Mouse (Mus musculus) embryonic facial prominence, embryonic 11.5 days (tissue): ENCODE measurements around the gene Coq4. TPM values are rescaled to one million over a fixed set of nuclear protein-coding genes. Genes with fewer than 3 reads are reported as not detected.

Experiments
- ATAC-seq: fragments of 200-750 bp; cut with Nextera tagmentation; replicated peaks from 2 replicates; pipeline ENCODE4 v1.8.0; 2017; ENCODE audit warnings: low read depth; ENCODE audit not compliant: insufficient number of reproducible peaks, low FRiP score, low TSS enrichment
- DNase-seq: peaks from one replicate; pipeline ENCODE4 v3.0.0-alpha.2; 2015; ENCODE audit warnings: low spot score
- H3K27ac ChIP-seq: fragments of 300-500 bp; sonication (generic); replicated peaks from 2 replicates; pipeline ENCODE4 v1.5.1; 2014; ENCODE audit warnings: mild to moderate bottlenecking, low read depth, low read length, control low read depth
- H3K27me3 ChIP-seq: fragments of 300-500 bp; sonication (generic); 2 replicates; pipeline ENCODE4 v1.6.1; 2014; ENCODE audit warnings: mild to moderate bottlenecking, low read length, moderate library complexity, mixed read lengths; ENCODE audit not compliant: control insufficient read depth, insufficient read depth
- H3K36me3 ChIP-seq: fragments of 300-500 bp; sonication (generic); replicated peaks from 2 replicates; pipeline ENCODE4 v1.6.1; 2014; ENCODE audit warnings: low read depth, mild to moderate bottlenecking, low read length, moderate library complexity, mixed read lengths; ENCODE audit not compliant: control insufficient read depth, insufficient read depth
- H3K4me1 ChIP-seq: fragments of 300-500 bp; sonication (generic); 2 replicates; pipeline ENCODE4 v1.6.1; 2014; ENCODE audit warnings: low read length, mixed read lengths; ENCODE audit not compliant: control insufficient read depth, insufficient read depth
- H3K4me2 ChIP-seq: fragments of 300-500 bp; sonication (generic); 2 replicates; pipeline ENCODE4 v1.6.1; 2014; ENCODE audit warnings: low read depth, mild to moderate bottlenecking, control low read depth, low read length, moderate library complexity
- H3K4me3 ChIP-seq: fragments of 300-500 bp; sonication (generic); 2 replicates; pipeline ENCODE4 v1.5.1; 2014; ENCODE audit warnings: low read depth, low read length, control low read depth
- H3K9ac ChIP-seq: fragments of 300-500 bp; sonication (generic); replicated peaks from 2 replicates; pipeline ENCODE4 v1.6.1; 2014; ENCODE audit warnings: mild to moderate bottlenecking, control low read depth, low read length
- H3K9me3 ChIP-seq: fragments of 300-500 bp; sonication (generic); replicated peaks from 2 replicates; pipeline ENCODE4 v1.6.1; 2016; ENCODE audit warnings: mild to moderate bottlenecking, low read length, inconsistent platforms, mixed read lengths; ENCODE audit not compliant: control insufficient read depth
- WGBS: fragments of 180-500 bp; shearing (Covaris S2); extraction: QIAGEN DNeasy Blood & Tissue Kit; methylation state at CpG from one replicate; pipeline ENCODE4 v1.1.7; 2014; 5-methylcytosine and 5-hydroxymethylcytosine counted together
- polyA plus RNA-seq: library from polyadenylated mRNA; unstranded; fragments of >200 nt; fragmentation: Nextera tagmentation; extraction: Ambion mirVana; gene quantifications from 2 replicates; pipeline ENCODE4 v1.2.1, GENCODE M21; 2014

The Coq4 gene
- polyA plus RNA-seq: 34.6 and 39.2 TPM in 2 replicates

DNA sequence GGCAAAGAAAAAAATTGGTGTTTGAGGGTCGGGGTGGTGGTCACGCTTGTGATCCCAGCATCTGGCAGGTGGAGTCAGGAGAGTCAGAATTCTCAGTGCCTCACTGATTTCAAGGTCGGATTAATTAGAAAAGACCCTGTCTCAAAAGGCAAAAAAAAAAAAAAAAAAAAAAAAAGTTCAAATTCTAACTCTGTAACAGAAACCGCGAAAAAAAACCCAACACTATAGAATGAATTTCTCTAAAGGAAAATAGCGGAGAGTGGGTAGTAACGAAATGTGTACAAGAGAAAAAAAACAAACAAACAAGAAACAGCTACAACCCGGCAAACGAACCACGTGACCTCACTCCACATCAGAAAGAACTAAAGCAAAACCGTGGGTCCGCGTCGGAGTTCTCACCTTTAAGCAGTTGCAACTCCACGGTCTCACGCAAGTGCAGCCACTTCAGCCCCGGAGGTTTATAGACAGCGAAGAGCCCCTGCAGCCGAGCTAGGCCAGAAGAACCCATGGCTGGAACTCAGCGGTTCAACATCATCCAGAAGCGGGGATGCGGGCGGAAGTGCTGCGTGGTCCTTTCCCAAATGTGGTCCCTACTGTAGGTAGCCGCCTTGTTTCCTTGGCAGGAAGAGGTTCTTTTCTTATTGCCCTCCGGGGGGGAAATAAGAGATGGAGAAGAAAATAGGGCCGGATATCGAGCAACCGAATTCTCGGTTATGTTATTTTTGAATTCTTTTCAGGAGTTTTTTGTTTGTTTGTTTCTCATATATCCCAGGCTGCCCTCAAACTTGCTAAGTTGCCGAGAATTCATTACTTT lies at the start of gene Coq4:
Coq4 (plus strand) TSS at position 390 of the 814 bp plus-strand sequence.
- H3K9me3 ChIP-seq: no peaks in the 10 kb centered on the region
- no peaks in the 10 kb centered on the region for H3K27me3 ChIP-seq
- 2% methylated on average over 31 of the region's 31 CpGs for WGBS
- H3K27ac ChIP-seq: 0 out of 2 replicates have a peak within 1 kb of the TSS, but pooled peaks have one; percentile 8
- DNase-seq (peak; percentile 97), ATAC-seq (peak; percentile 77)
- peak within 1 kb of the TSS; percentile 81 for H3K9ac ChIP-seq
- H3K4me1 ChIP-seq: no peaks in the 10 kb centered on the region; the same call in 1 of the 2 replicates
- peaks cover 15% of the 10 kb centered on the region for H3K36me3 ChIP-seq
- peak within 1 kb of the TSS; percentile 84 for H3K4me3 ChIP-seq
- H3K4me2 ChIP-seq: peak within 1 kb of the TSS; percentile 75

- ATAC-seq: no peak
- Histone ChIP-seq H3K4me2 (no peak overlapping the region; the same call in 1 of the 2 replicates), H3K4me3 (no peak overlapping the region), H3K4me1 (no peaks in the 10 kb centered on the region), H3K9me3 (no peaks in the 10 kb centered on the region), H3K27ac (no peak overlapping the region), H3K27me3 (no peaks in the 10 kb centered on the region), H3K36me3 (peaks cover 3% of the 10 kb centered on the region), H3K9ac (no peak overlapping the region)
- 58% methylated on average over 4 of the region's 4 CpGs for WGBS
- no peak for DNase-seq
These were observed 48.5 kb upstream of the Coq4 start for GRCm38 (mm10) chr2:29738799-29739198.

DNA sequence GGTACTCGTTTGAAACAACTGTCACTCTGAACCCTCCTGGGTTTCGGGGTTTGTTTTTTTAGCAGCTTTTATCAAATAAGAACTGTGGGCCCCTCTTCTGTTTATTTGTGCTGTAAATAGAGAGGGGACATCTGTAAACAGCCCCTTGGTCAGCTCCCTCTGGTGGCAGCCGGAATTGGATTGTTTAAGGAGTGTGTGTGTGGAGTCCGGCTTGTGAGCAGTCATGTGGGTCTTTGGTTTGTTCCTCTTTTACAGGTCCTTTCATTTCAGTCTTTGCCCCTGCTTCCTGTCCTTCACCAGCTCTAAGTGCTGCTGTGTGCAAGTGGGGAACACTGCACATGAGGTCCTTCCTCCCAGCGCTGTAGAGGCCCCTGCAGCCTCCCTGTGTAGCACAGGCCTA lies 47.9 kb upstream of the Coq4 start:
- ATAC-seq: no peak
- H3K9me3 ChIP-seq: no peaks in the 10 kb centered on the region
- no peaks in the 10 kb centered on the region for H3K4me1 ChIP-seq
- WGBS: 76% methylated on average over 5 of the region's 5 CpGs
- no peak overlapping the region for H3K4me2 ChIP-seq
- H3K27me3 ChIP-seq: no peaks in the 10 kb centered on the region
- H3K27ac ChIP-seq: no peak overlapping the region
- no peak for DNase-seq
- peaks cover 3% of the 10 kb centered on the region for H3K36me3 ChIP-seq
- no peak overlapping the region for H3K9ac ChIP-seq
- H3K4me3 ChIP-seq: no peak overlapping the region

DNA sequence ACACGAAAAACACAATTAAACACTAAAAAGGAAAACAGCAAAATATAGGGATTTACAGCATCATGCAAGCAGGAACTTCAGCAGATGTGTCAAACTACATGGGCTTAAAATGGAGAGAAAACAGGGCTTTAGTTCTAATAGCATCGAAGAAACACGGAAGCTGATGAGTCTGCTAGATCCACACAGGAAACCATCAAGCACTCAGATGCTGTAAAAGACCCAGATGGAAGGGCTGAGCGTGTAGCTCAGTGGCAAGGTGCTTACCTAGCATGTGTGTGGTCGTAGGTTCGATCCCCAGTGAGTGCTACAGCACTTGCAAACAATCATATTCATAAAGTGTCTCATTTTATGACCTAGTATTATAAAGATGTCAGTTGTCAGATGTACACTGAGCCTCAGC lies 46.1 kb upstream of the Coq4 start:
- no peak overlapping the region for H3K4me2 ChIP-seq
- H3K27ac ChIP-seq: no peak overlapping the region
- ATAC-seq: no peak
- peaks cover 3% of the 10 kb centered on the region for H3K36me3 ChIP-seq
- no peaks in the 10 kb centered on the region for H3K9me3 ChIP-seq
- H3K4me1 ChIP-seq: no peaks in the 10 kb centered on the region
- H3K9ac ChIP-seq: no peak overlapping the region
- no peak overlapping the region for H3K4me3 ChIP-seq
- peaks cover 4% of the 10 kb centered on the region; the same call in 1 of the 2 replicates for H3K27me3 ChIP-seq
- WGBS: 93% methylated on average over 6 of the region's 6 CpGs
- no peak for DNase-seq

DNA sequence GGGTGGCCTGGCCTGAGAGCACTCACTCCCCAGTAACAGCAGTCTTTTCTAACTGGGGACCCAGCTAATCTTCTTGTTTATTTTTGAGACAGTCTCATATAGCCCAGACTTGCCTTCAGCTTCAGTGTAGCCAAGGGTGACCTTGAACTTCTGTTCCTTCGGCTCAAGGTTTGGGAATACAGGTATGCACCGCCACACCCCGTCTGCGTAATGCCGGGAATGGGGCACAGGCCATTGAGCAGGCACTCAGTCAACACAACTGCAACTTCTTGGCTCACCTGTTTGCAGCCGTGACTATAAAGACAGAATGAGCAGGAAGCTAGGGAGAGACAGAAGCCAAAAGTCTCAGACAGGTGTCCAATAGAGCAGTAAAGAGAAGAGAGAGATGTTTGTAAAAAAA lies 43.0 kb upstream of the Coq4 start:
- 88% methylated on average over 6 of the region's 6 CpGs for WGBS
- DNase-seq (no peak), ATAC-seq (no peak)
- no peak overlapping the region for H3K4me3 ChIP-seq
- H3K27me3 ChIP-seq: peaks cover 23% of the 10 kb centered on the region
- H3K9ac ChIP-seq: no peak overlapping the region
- no peaks in the 10 kb centered on the region for H3K9me3 ChIP-seq
- H3K36me3 ChIP-seq: no peaks in the 10 kb centered on the region
- no peak overlapping the region for H3K27ac ChIP-seq
- H3K4me2 ChIP-seq: no peak overlapping the region
- no peaks in the 10 kb centered on the region for H3K4me1 ChIP-seq

- Histone ChIP-seq H3K36me3 (no peaks in the 10 kb centered on the region), H3K27ac (no peak overlapping the region), H3K4me3 (peak overlapping the region; percentile 30), H3K9me3 (no peaks in the 10 kb centered on the region), H3K4me1 (peaks cover 5% of the 10 kb centered on the region), H3K4me2 (peak overlapping the region; percentile 56), H3K27me3 (peaks cover 39% of the 10 kb centered on the region), H3K9ac (peak overlapping the region; percentile 52)
- DNase-seq: no peak
- no peak for ATAC-seq
- WGBS: 5% methylated on average over 50 of the region's 50 CpGs
These were observed 40.0 kb upstream of the Coq4 start for GRCm38 (mm10) chr2:29747188-29747782.

- H3K9me3 ChIP-seq: no peaks in the 10 kb centered on the region
- H3K27ac ChIP-seq: no peak overlapping the region
- ATAC-seq (no peak), DNase-seq (peak; percentile 36)
- H3K27me3 ChIP-seq: peaks cover 42% of the 10 kb centered on the region
- H3K4me2 ChIP-seq: no peak overlapping the region
- H3K4me3 ChIP-seq: no peak overlapping the region
- H3K36me3 ChIP-seq: no peaks in the 10 kb centered on the region
- H3K4me1 ChIP-seq: peaks cover 5% of the 10 kb centered on the region
- no peak overlapping the region for H3K9ac ChIP-seq
- 43% methylated on average over 5 of the region's 5 CpGs for WGBS
These were observed 39.4 kb upstream of the Coq4 start for GRCm38 (mm10) chr2:29747852-29748251.

DNA sequence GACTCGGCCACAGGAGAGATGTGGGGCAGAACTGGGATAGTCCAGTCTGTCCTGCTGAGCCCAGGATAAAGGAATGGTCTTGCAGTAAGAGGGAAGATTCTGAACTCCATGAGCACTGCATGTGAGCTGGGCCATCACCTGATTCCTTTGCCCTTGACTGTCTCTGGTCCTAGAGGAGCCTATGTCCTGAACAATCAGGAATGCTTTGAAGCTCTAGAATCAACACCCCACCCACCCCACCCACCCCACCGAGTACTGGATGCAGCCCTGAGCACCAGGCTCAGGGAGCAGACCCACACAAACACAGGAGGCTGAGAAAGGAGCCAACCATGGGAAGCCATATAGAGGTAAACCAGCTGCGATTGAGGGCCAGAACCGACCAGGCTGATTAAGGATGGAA lies 38.8 kb upstream of the Coq4 start:
- DNase-seq: no peak
- Histone ChIP-seq H3K27ac (no peak overlapping the region), H3K4me3 (no peak overlapping the region), H3K27me3 (peaks cover 42% of the 10 kb centered on the region), H3K36me3 (no peaks in the 10 kb centered on the region), H3K4me1 (peaks cover 5% of the 10 kb centered on the region), H3K4me2 (no peak overlapping the region), H3K9me3 (no peaks in the 10 kb centered on the region), H3K9ac (no peak overlapping the region)
- WGBS: 80% methylated on average over 4 of the region's 4 CpGs
- no peak for ATAC-seq
